Mouse (Mus musculus) MN1 (cell line): Measurements from ENCODE around the gene Trmt10a.

Experiments
- DNase-seq: peaks from one replicate; pipeline ENCODE4 v3.0.0-alpha.2; 2016; ENCODE audit warnings: low spot score

Trmt10a gene

DNA sequence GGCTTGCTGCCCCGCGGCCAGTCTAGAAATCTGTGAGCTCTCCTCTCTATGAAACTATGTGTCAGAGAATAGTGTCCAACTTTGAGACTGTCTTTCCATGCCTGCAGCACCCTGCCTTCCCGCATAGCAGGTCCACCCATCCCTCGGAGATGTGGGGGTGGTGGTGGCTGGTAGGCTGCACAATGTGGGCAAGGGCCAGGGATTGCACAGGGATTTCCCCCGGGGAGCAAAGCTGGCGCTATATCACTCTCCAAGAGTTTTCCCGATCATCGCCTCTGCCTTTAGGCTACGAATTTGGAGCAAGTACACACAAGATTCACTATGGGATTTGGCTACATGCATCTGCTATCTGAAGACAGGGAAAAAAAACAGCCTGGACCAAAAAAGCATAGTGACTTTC lies 54.3 kb downstream of the Trmt10a start:
- no peak for DNase-seq

DNA sequence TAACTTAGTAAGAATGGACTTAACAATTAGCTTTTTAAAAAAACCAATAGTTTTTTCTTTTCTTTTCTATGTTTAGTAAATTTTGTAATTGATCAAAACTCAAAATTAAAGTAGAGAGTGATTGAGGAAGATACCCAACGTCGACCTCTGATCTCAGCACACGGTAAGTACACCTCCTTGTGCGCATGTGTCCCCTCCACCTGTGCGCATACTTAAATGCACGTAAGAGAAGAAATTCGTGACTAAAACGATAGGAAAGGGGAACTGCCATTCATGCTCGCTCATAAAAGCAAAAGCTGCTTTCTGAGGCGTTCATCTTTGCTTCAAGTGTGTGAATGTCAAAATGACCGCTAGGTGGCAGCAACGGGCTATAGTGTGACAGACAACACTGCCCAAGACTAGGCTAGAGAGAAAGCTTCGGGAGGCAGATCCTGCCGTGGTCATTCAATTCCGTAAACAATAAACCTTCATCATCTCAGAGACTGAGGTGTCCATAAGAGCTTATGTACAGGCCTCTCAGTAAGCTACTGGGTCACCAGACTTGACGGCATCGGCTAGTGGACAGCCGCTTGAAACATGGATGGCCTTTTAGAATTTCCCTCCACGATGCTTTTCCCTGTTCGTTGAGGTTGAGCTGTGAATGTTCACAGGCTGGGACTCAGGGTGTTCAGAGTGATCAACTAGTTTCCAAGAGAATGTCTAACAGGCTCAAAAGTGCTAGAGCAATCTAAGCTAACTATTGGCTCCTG lies 54.9 kb downstream of the Trmt10a start:
- DNase-seq: peak; percentile 81

DNA sequence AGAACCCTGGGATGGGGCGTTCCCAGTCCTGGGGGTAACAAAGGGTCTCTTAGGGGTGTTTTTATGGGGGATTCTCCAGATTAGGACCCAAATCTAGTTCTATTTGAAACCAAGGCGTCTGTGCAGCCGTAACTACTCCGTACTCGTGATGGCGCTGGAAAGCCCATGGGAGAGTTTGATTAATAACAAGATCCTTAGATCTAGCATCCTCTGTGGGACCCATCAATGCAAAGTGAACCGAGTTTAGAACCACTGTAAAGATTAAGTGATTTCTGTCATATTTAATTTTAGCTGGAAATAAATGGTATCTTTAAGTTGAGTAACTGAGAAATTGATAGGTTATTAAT lies 55.4 kb downstream of the Trmt10a start:
- DNase-seq: no peak

DNA sequence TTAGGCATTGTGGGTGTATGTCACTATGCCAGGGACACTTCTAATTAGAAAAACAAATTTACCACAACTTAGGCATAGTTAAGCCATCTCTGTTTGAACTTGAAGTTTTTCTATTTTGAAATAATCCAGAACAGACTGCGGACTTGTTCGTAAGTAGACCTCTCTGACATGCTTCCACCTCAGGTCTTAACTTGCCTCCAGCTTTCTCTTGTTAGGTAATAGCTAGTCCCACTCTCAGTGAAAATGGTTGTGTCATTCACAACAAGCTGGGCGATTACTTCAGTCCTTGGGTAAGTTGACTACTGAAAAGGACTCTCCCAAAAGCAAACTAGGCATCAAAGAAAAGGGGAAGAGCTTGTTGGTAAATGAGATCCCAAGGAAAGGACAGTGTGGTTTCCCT lies 65.6 kb downstream of the Trmt10a start:
- DNase-seq: no peak
